Mouse (Mus musculus): ENCODE results near the gene Rras.

The Rras gene

DNA sequence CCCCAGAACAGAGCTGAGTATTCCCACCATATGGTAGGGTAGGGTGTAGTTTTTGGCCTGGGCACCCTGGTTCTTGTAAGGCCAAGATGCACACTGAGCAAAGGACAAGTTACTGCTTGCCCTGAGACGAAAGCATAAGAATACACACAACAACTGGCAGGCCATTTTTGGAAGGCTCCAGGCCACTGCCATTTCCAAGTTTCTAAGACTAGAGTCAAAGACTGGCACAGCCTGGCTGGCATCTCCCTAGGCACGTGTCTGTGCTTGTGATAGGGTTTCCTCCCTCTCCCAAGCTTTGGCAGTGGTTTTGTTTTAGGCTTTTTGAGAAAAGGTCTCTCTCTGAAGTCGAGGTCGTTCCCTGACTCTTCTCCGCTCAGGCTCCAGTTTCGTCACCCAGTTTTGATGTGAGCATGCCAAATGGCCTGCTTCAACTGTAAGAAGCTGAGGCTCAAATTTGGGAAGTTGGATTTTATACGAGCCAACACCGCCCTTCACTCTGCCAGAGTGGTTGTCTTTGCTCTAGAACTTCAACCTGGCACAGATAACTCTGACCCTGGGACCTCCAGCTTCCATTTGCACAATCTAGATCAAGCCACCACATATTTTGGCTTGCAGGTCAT is 8.0 kb downstream of the Rras start:
- no peak for DNase-seq (ENCODE audit: low spot score in 2 of 2)

DNA sequence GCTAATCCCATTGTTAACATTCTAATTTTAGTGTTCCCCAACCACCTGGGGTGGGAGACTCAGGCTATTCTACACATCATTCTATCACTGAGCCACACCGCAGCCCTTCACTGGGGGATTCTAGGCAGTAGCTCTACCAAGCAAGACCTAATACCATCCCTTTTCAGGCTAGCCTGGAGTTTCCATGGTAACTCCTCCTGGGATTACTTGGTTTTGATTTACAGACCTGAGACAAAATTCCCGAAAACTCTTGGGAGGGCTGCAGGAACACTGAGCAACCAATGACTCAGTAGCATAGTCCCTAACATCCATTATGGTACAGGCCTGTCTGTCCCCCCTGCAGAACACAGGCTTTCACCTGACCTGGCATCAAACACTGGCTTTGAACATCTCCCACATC is 8.5 kb downstream of the Rras start:
- no peak for DNase-seq (ENCODE audit: low spot score in 2 of 2)

DNA sequence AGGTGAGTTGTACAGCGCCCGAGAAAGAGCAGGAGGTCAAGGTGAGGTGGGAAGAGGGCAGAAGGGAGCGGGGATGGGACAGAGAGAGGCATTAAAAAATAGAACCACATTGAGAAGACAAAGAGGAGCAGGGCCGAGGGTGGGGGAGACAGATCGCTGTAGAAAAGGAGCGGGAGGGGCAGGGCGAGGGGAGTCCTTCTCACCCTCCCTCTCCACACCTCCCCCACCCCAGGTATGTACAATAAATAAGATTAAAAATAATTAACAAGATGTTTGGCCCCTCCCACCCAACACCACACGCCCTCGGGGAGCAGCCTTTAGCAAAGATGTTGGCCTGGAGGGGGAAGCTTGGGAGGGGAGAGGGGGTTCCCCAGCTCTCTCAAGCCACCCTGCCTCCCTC is 10.0 kb downstream of the Rras start:
- no peak for DNase-seq (ENCODE audit: low spot score in 2 of 2)

DNA sequence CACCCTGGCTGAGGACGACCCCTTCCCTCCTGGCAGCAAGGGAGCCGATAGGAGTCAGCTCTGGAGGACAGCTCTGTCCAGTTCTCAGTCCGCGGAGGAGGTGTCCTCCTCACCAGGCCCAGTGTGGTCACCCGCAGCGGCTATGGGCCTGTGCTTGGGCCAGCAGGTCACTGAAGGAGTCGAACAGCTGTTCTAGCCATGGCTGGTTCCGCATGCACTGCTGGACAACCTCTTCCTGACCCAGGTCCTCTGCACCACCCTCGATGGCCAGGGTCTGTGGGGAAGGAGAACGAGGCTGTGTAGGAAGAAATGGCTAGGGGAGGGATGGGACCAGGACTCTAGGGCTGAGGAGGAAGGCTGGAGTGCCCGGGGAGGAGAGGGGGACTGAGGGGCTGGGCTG is 10.6 kb downstream of the Rras start:
- no peak for DNase-seq (ENCODE audit: low spot score in 2 of 2)

DNA sequence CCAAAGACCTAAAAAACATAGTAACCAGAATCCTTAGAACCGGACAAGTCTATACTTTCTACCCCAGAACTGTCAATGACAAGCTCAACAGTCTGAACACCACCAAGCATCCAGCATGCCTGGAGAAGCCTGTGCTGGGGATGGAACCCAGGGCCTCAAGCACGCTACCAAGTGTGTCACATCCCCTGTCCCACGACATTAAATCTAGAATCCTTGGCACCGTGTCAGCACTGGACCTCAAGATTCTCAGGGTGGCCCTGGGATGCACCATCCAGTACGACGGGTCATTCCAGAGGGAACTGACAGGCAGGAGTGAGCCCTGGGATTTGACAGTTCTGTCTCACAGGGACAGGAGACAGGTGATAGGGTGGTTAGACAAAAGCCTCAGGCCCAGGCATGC is 12.2 kb downstream of the Rras start:
- no peak for DNase-seq (ENCODE audit: low spot score in 2 of 2)

DNA sequence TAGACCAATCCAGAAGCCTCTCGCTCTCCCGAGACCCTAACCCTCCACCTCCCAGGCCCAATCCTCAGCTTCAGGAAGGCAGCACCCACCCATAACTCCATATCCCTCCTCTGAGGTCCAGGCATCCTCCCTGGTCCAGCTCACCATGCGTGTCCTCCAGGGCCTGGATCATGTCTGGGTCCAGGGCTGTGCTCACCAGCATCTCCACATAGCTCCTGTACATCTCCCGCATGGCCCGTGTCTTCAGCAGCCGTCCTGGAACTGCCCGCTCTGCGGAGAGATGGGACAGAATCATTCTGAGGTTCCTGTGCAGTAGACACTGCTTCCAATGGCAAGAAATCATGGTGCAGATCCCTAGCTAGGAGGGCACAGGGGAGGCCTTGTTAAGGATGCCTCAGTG is 13.1 kb downstream of the Rras start:
- DNase-seq (ENCODE audit: low spot score in 2 of 2): no peak

DNA sequence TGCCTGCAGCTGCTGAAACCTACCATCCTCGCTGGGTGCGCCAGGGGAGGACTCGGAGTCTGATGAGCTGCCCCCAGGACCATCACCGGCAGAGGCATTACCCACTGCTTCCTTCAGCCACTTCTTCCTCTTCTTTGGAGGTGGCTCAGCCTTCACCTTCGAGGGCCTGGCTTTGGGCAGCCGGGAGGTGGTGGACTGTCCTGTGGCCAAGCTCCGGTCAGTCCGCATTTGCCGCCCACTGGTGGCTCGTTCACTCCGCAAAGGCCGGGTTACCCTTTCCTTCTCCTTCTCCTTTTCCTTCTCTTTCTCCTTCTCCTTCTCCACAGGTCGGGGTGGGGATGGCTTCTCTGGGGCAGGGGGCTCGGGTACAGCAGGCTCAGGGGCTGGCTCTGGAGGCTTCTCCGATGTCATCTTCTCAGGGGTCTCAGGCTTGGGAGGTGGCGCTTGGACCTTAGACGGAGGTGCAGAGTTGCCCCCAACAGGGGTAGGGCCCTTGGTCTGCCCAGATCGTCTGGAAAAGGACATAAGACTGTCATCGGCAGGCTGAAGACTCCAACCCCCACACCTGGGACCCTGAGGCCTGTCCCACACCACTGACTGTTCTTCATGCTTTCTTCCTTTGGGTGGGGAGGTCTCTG is 16.1 kb downstream of the Rras start:
- DNase-seq (ENCODE audit: low spot score in 2 of 2): no peak

DNA sequence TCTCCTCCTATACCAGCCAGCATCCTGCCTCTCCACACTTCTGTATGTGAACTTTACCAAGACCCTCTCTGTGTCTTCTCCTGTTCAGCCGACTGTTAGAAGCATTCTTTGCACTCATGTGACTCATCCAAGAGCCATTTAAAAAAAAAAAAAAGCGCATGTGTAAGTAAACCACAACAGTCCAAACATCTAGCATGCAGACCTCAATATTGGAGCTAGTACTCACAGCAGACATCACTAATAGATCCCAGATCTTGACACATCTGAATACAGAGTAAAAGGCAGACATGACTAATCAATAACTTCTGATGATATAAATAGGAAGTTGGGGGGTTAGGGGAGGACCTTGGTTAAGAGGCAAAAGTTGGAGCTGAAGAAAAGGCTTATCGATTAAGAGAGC is 17.9 kb downstream of the Rras start:
- DNase-seq (ENCODE audit: low spot score in 2 of 2): no peak

DNA sequence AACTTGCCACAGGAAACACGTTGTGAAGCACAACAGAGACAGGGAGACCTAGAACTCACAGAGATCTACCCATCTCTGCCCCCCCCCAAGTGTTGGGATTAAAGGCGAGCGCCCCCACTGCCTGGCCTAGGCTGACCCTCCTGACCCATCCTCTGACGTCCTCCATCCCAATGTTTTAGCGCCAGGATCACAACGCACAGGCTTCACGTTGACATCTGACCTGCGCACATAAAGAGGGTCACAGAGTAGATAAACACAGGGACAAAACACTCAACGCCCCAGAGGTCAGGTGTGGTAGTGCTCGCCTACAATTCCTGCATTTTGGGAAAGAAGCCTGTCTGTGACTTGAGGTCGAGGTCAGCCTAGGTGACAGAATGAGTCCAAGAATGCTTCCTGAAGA is 18.9 kb downstream of the Rras start:
- no peak for DNase-seq (ENCODE audit: low spot score in 2 of 2)

DNA sequence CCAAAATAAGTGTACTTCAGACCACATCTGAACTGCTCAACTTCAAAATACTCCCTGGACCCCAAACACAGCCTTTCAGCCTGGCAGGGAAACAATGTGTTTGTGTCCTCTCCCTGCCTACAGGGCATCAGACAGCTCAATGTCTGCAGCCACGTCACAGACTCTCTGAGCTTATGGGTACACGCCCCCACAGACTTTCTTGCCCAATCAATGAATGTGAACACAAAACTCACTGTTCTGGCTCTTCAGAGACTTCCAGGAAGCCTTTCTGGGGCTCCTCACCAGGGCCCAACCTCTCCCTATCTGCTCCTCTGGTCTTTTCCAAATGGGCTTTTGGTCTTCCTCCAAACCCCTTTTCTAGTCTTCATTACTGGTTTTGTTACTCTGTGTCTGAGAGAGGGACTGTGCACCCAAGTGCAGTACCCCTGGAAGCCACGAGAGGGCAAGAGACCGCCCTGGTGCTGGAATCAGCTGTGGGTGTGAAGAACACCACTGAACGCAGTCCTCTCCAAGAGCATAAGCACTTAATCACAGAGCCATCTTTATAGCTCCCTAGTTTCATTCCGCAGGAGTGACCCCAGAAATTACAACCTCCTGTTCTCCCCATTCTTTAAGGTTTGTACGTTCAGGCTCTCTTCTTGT is 20.1 kb downstream of the Rras start:
- no peak for DNase-seq (ENCODE audit: low spot score in 2 of 2)

DNA sequence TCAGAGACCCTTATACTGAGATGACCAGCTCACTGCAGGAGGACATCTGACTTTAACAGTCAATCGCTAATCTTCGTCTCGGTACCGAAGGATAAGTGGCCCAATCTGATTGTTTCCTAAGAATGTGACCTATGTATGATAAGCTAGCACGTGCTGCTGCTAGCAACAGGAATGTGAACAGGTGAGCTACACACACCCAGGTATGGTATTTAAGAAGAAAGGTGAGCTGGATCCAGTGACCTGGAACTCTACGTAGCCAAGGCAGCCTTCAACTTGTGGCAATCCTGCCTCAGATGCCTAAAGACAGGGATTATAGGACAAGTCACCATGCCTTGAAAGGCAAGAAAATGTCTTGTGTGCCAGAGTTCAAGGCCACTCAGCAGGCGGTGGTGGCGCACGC is 20.6 kb downstream of the Rras start:
- no peak for DNase-seq (ENCODE audit: low spot score in 2 of 2)

DNA sequence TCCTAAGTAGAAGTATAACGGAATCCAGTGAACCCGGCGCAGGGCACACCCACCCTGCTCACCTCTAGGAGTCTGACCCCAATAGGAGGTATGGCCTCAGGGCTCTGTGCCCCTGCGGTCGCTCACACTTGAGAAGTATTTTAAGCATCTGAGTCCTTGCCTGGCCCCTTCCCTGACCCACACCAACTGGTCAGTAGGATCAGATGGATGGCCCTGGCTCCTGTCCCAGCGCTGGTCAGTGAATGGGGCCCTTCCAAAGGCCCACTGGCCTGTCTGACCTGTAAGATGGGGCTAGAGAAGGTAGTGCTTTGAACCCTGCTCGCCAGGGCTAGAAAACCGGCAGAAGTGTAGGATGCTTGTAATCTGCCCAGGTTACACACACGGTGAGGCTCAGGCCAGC is 23.1 kb downstream of the Rras start:
- no peak for DNase-seq (ENCODE audit: low spot score in 2 of 2)

DNA sequence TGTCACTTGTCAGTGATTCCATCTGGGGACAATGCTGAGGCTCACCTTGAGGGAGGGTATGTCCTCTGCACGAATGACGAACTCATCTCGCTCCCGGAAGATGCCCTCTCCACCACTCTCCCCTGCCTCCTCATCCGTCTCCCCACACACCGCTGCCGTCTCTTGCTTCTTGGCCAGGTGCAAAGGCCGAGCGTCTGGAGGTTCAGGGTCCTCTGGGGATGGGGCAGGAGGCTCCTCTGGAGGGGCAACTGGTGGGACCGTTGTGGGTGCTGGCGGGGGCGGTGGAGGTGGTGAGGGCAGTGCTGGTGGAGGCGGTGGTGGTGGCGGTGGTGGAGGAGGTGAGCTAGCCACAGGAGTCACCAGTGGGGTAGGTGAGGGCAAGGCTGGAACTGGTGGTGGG is 25.5 kb downstream of the Rras start:
- DNase-seq (ENCODE audit: low spot score in 2 of 2): no peak

DNA sequence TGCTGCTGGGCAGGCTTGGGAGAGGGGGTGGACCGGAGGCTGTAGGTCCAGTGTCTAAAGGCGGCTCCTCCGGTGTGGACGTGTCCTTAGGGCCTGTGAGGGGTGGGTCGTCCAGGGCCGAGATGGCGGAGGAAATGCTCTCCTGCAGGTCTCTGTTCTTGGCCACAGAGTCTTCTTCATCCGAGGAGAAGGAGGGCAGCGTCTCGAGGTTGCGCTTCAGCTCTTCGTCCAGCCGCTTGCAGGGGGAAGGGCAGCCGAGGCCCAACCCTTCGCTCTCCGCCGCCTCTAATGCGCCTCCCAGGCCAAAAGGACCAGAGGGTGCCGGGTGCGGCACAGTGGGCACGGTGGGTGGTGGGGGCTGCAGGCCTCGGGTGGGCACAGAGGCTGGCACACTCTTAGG is 28.0 kb downstream of the Rras start:
- DNase-seq (ENCODE audit: low spot score in 2 of 2): no peak

DNA sequence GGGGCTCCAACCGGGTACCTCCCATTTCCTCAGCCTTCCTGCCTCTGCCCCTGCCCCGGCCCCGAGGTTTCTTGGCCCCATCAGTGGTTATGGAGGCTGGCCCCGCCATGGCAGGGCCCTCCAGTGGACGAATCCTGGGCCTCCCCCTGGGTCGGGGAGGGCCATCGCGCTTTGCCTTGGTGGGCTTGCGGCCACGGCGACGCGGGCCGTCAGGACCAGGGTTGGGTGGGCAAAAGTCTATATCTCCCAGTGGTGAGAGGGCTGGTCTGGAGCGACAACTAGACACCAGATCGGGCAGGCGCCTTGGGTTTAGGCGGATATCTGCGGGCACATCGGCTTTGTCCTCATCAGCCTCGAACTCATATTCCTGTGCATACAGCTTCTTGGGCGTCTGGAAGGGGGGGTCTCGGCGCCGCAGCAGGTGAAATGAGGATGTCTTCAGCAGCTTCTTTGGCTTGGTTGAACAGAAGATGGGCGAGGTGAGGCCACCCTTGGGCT is 29.1 kb downstream of the Rras start:
- no peak for DNase-seq (ENCODE audit: low spot score in 2 of 2)

DNA sequence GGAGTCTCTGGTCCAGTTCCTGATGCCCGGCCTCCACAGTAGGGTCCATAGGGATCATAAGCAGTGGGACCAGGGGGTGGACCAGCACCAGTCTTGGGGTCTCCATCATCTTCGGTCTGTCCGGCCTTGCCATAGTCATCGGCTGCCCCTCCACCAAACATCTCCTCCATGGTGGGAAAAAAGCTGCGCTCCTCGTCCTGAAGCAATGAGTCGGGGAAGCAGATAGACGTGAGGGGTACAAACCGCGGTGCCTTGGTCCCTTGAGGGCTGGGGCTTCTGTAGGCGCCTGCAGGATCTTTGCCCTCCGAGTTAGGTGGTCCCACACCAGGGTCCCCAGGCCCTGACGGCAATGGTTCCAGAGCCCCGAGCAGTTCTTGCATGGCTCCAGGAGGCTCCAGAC is 29.7 kb downstream of the Rras start:
- DNase-seq (ENCODE audit: low spot score in 2 of 2): no peak

DNA sequence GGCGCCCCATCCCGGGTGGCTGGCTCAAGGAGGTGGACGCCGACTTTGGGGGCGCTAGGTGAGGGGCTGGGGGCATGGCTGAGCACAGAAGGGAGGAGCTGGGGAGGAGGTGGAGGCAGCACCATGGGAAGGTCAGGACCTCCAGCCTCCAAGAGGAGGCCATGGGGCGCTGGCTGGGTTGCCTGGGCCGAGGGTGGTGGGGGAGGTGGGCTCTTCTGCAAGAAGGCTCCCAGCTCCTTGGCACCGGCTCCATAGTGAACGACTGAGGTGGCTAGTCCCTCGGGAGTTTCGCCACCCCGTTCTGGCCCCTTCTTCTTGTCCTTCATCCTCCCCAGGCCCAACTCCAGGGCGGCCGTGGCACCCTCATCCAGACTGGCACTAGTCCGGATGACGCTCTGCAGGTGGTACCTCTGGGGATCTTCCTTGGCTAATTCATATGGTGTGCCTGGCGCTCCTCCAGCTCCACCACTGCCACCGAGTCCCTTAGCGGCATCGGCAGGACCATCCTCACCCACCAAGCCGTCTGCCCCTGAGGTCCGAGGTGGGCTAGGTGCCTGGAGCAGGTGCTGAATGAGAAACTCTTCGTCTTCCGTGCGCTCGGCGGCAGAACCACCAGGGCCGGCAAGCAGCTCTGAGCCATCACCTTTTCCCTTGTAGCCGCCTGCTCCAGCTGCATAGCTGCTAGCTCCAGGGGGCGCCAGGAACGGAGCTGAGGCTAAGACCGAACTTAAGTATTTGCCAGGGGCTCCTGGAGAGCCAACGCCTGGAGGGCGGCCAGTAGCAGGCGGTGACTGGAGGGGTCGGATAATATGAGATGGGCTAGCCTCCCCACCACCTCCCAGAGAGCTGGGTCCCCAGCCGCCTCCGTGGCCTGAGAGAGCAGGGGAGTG is 30.5 kb downstream of the Rras start:
- DNase-seq (ENCODE audit: low spot score in 2 of 2): no peak

DNA sequence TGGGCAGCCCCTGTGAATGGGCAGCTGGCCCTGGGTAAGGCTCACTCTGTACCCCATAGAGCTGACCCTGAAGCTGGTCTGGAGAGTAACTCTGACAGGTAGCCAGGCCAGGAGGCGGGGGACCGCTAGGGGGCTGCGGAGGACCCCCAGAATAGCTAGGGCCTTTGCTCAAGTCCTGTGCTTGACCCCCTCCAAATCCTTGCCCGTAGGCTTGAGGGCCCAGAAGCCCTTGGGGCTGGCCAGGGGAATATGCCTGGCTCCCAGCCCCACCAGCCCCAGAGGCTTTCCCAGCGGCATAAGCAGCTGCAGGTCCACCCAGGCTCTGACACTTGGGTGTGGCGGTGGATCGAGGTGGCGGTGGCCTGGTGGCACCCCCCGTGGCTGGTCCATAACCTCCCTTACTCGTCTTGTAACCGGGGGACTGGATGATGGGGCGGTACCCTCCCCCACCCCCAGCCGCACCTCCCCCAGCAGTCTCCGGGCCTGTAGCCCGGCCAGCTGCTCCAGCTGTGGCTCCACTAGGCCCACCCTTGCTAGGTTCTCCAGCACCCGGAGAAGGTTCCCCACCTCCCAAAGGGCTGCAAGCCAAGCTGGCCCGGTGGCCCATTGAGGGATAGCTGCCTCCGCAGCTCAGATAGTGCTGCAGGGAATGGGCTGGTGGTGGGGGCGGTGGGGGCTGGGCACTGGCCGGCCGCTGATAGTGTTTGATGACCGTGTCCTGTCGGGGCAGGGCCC is 31.3 kb downstream of the Rras start:
- no peak for DNase-seq (ENCODE audit: low spot score in 2 of 2)

DNA sequence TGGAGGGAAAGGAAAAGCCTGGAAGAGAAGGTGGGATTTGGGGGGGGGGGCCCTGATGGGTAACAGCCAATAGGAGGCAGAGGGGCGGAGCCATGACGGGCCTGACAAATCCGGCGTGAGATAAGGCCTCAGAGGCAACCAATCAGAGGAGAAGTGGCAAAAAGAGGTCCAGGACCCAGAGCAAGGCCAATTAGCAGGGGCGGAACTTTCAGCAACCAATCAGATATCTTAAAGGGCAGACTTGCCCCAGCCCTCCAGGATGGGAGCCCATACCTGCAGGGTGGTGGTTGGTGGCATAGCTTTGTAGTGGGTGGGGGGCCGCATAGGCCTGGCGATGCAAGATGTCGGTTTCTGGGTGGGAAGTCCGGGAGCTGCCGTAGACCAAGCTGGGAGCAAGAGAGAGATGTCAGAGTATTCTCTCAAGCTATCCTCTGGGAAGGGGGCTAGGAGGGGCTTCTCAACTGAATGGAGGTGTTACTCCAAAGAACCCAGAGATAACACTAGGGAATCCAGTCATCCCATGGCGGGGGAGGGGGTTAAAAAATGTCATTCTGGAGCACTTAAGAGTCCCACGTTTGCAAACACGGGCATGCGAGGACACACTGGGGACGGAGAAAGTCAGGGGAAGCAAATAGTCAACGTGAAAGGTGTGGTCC is 33.3 kb downstream of the Rras start:
- peak; percentile 58 to 64 for DNase-seq (ENCODE audit: low spot score in 2 of 2)

DNA sequence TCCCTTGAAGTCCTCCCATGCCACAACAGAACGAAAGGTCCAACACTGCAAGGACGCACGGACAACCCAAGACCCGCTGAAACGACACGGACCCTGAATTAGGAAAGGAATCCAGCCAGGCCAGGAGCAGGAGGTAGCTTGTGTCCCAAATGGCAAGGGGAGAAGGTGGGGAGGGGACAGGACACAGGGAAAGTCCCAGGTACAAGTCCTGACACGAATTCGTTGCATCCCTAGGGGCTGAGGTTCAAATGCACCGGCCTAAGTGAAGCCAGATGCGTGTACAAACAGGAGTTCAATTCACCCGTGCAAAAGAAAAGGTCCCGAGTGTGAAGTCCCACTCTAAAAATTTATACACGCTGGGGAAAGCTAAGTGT is 33.8 kb downstream of the Rras start:
- no peak for DNase-seq (ENCODE audit: low spot score in 2 of 2)

DNA sequence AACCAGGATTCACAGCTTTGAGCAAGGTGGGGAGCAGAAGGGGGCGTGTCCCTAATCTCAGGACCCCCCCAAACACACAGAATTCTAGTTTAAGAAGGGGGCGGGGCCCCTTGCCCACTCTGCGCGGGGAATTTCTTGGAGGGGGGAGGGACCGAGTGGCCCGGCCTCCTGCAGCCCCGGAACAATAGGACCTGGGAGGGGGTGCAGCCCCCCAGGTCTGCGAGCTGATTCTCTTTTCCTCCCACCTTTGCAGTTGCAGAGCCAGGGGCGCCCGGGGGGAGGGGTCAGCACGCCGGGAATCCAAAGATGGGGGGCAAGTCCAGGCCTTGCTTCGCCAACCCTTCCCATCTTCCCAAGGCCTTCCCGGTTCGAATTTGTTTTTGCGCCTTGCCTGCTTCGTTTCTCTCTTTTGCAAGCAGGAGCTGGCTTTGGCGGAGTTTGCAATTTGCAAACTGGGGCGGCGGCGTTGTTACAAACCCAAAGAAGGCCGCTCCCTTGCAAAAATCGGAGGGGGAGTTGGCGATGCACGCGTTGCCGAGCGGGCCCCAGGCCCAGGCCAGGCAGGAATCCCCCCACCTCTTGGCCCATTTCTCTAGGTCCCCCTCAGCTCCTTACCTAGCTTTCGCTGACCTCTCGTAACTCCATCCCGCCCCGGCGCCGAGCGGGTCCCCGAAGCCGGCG is 34.6 kb downstream of the Rras start:
- DNase-seq (ENCODE audit: low spot score in 2 of 2): peak; percentile 58 to 64
